Mouse (Mus musculus) cerebellum, adult 11 months (tissue): ENCODE data around the gene Olfr1279.
"Not testable (repeated sequence)": the region's sequence is repeated elsewhere in the genome, so short reads cannot be mapped to it uniquely, and the experiment has no call there.

ENCODE experiments used
- DNase-seq: peaks from one replicate; pipeline ENCODE4 v3.0.0; 2022

Olfr1279 gene

GRCm38 (mm10) chr2:111300374-111300773 is at the start of gene Olfr1279:
Gene Olfr1279 (plus strand): TSS chr2:111300635.
- no peak for DNase-seq

- DNase-seq = no peak
Measured at GRCm38 (mm10) chr2:111254216-111254615, 46.2 kb upstream of the Olfr1279 start, which contains the start of gene Olfr1276. Gene Olfr1276 (plus strand): TSS chr2:111254516.

DNA sequence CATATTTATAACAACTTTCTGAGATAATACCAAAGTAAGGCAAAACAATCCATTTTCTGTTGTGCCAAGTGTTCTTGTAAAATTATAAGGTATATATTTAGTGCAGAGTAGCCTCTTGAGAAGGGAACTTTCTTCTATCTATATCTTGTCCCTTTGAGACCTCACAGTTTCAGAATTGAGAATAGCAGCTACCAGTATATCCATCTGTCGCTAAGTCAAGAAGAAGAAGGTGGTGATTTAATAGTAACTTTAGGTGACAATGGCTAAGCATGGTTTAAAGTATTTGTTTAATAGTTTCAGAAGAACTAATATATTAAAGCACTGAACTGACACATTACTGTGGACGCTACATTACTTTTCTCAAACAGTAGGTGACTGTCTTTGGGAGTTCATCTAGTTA is 26.4 kb upstream of the Olfr1279 start, which contains the start of gene Olfr1277:
Olfr1277 (minus strand) TSS at position 101 of the 400 bp plus-strand sequence.
- no peak for DNase-seq

GRCm38 (mm10) chr2:111289836-111290235 is 10.6 kb upstream of the Olfr1279 start, which contains the start of gene Olfr1278:
Gene Olfr1278 (plus strand): TSS chr2:111290136.
- no peak for DNase-seq

DNA sequence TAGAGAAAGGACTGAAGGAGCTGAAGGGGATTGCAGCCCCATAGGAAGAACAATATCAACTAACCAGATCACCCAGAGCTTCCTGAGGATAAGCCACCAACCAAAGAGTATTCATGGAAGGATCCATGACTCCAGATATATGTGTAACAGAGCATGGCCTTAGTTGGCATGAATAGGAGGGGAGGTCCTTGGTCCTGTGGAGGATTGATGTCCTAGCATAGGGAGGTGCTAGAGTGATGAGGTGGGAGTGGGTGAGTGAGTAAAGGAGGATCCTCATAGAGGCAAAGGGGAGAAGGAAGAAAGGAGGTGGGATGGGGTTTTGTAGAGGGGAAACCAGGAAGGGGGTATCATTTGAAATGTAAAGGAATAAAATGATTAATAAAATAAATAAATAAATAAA is 1.9 kb upstream of the Olfr1279 start:
- DNase-seq = no peak

DNA sequence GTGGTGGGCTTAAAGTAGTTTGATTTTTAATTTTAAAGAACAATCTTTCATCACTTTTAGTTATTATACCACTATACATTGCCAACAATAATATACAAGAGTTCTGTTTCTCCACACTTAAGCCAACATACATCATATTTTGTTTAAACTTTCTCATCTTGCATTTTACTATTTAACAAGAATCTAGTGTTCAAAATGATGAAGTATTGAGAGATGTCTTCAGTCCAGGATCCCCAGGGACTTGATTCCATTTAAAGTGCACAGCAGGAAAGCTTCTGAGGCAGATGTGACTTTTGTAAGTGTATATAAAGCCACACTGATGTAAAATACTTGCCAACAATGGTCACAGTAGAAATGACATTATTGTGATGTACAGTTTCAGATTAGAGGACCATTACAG is 13.3 kb downstream of the Olfr1279 start, which contains the start of gene Olfr1280:
Olfr1280 (plus strand) TSS at position 301 of the 400 bp plus-strand sequence.
- DNase-seq = no peak

DNA sequence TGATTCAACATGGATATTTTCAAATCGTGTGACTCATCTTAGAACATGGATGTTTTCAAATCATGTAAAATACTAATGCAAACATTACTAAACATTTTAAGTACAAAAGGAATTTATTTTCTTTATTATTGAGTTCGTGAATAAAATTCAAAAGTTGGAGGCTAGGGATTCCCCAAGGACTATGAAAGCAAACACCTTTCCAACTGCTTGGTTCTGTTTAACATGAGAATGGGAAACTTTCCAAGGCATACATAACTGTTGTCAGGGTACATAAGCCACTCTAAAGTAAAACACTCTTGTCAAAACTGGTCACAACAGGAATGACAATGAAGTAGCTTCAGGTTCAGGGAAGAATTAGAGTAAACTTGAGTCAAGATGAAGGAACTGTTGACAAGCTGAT is 25.8 kb downstream of the Olfr1279 start, which contains the start of gene Olfr1281:
Olfr1281 (plus strand) TSS at position 301 of the 400 bp plus-strand sequence.
- no peak for DNase-seq

- DNase-seq = not testable (repeated sequence)
Measured at GRCm38 (mm10) chr2:111333721-111334120, 33.3 kb downstream of the Olfr1279 start.

GRCm38 (mm10) chr2:111335976-111336375 is 35.5 kb downstream of the Olfr1279 start, which contains the start of gene Olfr1282:
Gene Olfr1282 (minus strand): TSS chr2:111336076.
- DNase-seq = no peak
